Mouse (Mus musculus): ENCODE data around the gene 9030612E09Rik. TPM values are rescaled to one million over a fixed set of nuclear protein-coding genes. Genes with fewer than 3 reads are reported as not detected.
A peak's percentile ranks its signal among the peaks of the same experiment; 100 is the strongest.

Gene 9030612E09Rik
- polyA plus RNA-seq, 2 experiments, result 1.1 to 1.9 TPM

DNA sequence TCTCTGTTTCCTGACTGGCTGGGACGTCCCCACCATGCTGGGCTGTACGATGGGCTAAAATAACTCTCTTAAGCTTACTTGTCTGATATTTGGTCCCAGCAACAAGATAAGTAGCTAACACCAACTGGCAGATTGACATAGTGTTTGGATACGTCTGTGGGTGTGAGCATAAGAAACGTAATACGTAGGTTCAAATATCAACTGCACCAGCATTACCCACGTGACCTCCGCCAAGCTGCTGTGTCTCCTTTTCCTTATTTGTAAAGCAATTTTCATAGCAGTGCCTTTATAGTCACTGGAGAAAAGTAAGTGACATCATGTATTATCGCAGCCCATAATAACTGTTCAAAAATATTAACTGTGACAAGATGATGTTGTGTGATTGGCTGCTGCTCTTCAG is 21.9 kb upstream of the 9030612E09Rik start:
- H3K27me3 ChIP-seq (ENCODE audit: control insufficient read depth, insufficient read depth, low read length), result no peaks in the 10 kb centered on the region
- H3K4me2 ChIP-seq (replicated peaks; ENCODE audit: low read depth, low read length, severe bottlenecking), result no peak overlapping the region
- no peak overlapping the region for H3K4me3 ChIP-seq (replicated peaks; ENCODE audit: low read length)
- 0 out of 2 replicates have a peak, but pooled peaks cover 13% of the 10 kb centered on the region for H3K36me3 ChIP-seq (ENCODE audit: control insufficient read depth, insufficient read depth, low read length)
- no peak for TF ChIP-seq POLR2A (IDR thresholded peaks at IDR 0.05; ENCODE audit: borderline replicate concordance, extremely low read depth, insufficient read depth, insufficient read length)
- H3K4me1 ChIP-seq (ENCODE audit: control insufficient read depth, insufficient read depth, low read length), result peaks cover 14% of the 10 kb centered on the region
- 85% methylated on average over 8 of the region's 8 CpGs for whole genome bisulfite sequencing
- DNase-seq (ENCODE audit: low spot score) (peak; percentile 3), ATAC-seq (ENCODE audit: low FRiP score, low read depth) (no peak)
- H3K27ac ChIP-seq (replicated peaks; ENCODE audit: low read depth, low read length), result no peak overlapping the region
- H3K9me3 ChIP-seq (ENCODE audit: control insufficient read depth, low read length), result no peaks in the 10 kb centered on the region
- H3K9ac ChIP-seq (ENCODE audit: low read depth, low read length, severe bottlenecking), result no peak overlapping the region

- peak overlapping the region; percentile 1; the same call in 1 of the 2 replicates for H3K9ac ChIP-seq (ENCODE audit: low read depth, low read length, severe bottlenecking)
- H3K4me3 ChIP-seq (replicated peaks; ENCODE audit: low read length), result no peak overlapping the region
- WGBS, result 20% methylated on average over 12 of the region's 12 CpGs
- H3K4me1 ChIP-seq (ENCODE audit: control insufficient read depth, insufficient read depth, low read length), result peaks cover 14% of the 10 kb centered on the region
- H3K27me3 ChIP-seq (ENCODE audit: control insufficient read depth, insufficient read depth, low read length), result no peaks in the 10 kb centered on the region
- H3K4me2 ChIP-seq (replicated peaks; ENCODE audit: low read depth, low read length, severe bottlenecking), result no peak overlapping the region
- ATAC-seq (ENCODE audit: low FRiP score, low read depth), result peak; percentile 88
- H3K36me3 ChIP-seq (ENCODE audit: control insufficient read depth, insufficient read depth, low read length), result peaks cover 3% of the 10 kb centered on the region; the same call in 1 of the 2 replicates
- peak overlapping the region; percentile 45; the same call in 1 of the 2 replicates for H3K27ac ChIP-seq (replicated peaks; ENCODE audit: low read depth, low read length)
- TF ChIP-seq POLR2A (IDR thresholded peaks at IDR 0.05; ENCODE audit: borderline replicate concordance, extremely low read depth, insufficient read depth, insufficient read length), result no peak
- peak; percentile 76 for DNase-seq (ENCODE audit: low spot score)
- no peaks in the 10 kb centered on the region for H3K9me3 ChIP-seq (ENCODE audit: control insufficient read depth, low read length)
These were observed 19.4 kb upstream of the 9030612E09Rik start for GRCm38 (mm10) chr10:43155046-43155560.

- Histone ChIP-seq H3K9ac (ENCODE audit: low read depth, low read length, severe bottlenecking) (no peak overlapping the region), H3K4me3 (replicated peaks; ENCODE audit: low read length) (no peak overlapping the region), H3K27ac (replicated peaks; ENCODE audit: low read depth, low read length) (no peak overlapping the region), H3K4me1 (ENCODE audit: control insufficient read depth, insufficient read depth, low read length) (peaks cover 9% of the 10 kb centered on the region), H3K4me2 (replicated peaks; ENCODE audit: low read depth, low read length, severe bottlenecking) (no peak overlapping the region), H3K27me3 (ENCODE audit: control insufficient read depth, insufficient read depth, low read length) (no peaks in the 10 kb centered on the region), H3K36me3 (ENCODE audit: control insufficient read depth, insufficient read depth, low read length) (peaks cover 3% of the 10 kb centered on the region; the same call in 1 of the 2 replicates), H3K9me3 (ENCODE audit: control insufficient read depth, low read length) (peaks cover 4% of the 10 kb centered on the region; the same call in 1 of the 2 replicates)
- no peak for ATAC-seq (ENCODE audit: low FRiP score, low read depth)
- WGBS, result 76% methylated on average over 5 of the region's 5 CpGs
- TF ChIP-seq POLR2A (IDR thresholded peaks at IDR 0.05; ENCODE audit: borderline replicate concordance, extremely low read depth, insufficient read depth, insufficient read length), result no peak
- DNase-seq (ENCODE audit: low spot score), result no peak
These were observed 15.6 kb upstream of the 9030612E09Rik start for GRCm38 (mm10) chr10:43158917-43159316.

DNA sequence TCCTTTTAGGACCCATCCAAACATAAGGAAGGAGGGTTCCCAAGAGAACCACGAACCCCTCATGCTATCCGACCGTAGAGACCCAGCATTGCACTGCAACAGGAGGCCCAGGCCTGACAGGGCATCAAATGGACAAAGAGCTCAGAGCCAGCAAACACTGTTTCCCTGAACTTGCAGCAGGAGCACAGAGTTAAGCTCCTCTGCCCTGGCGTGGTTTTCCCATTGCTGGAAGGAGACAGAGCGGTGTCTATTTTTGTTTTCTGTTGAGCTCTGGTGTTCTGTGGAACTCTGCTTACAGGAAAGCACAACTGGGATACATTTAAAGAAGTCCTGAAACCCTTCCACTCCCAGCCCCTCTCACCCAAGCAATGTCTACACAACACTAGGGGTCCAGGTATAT is 15.2 kb upstream of the 9030612E09Rik start:
- Histone ChIP-seq H3K9ac (ENCODE audit: low read depth, low read length, severe bottlenecking) (no peak overlapping the region), H3K4me3 (replicated peaks; ENCODE audit: low read length) (no peak overlapping the region), H3K4me2 (replicated peaks; ENCODE audit: low read depth, low read length, severe bottlenecking) (no peak overlapping the region), H3K27me3 (ENCODE audit: control insufficient read depth, insufficient read depth, low read length) (no peaks in the 10 kb centered on the region), H3K4me1 (ENCODE audit: control insufficient read depth, insufficient read depth, low read length) (peaks cover 9% of the 10 kb centered on the region), H3K27ac (replicated peaks; ENCODE audit: low read depth, low read length) (no peak overlapping the region), H3K36me3 (ENCODE audit: control insufficient read depth, insufficient read depth, low read length) (peaks cover 3% of the 10 kb centered on the region; the same call in 1 of the 2 replicates), H3K9me3 (ENCODE audit: control insufficient read depth, low read length) (peaks cover 4% of the 10 kb centered on the region; the same call in 1 of the 2 replicates)
- no peak for TF ChIP-seq POLR2A (IDR thresholded peaks at IDR 0.05; ENCODE audit: borderline replicate concordance, extremely low read depth, insufficient read depth, insufficient read length)
- DNase-seq (ENCODE audit: low spot score) (no peak), ATAC-seq (ENCODE audit: low FRiP score, low read depth) (no peak)
- WGBS, result 72% methylated on average over 5 of the region's 5 CpGs

GRCm38 (mm10) chr10:43162318-43162717 is 12.2 kb upstream of the 9030612E09Rik start:
- TF ChIP-seq POLR2A (IDR thresholded peaks at IDR 0.05; ENCODE audit: borderline replicate concordance, extremely low read depth, insufficient read depth, insufficient read length), result no peak
- Histone ChIP-seq H3K9ac (ENCODE audit: low read depth, low read length, severe bottlenecking) (no peak overlapping the region), H3K36me3 (ENCODE audit: control insufficient read depth, insufficient read depth, low read length) (no peaks in the 10 kb centered on the region; the same call in 1 of the 2 replicates), H3K4me2 (replicated peaks; ENCODE audit: low read depth, low read length, severe bottlenecking) (no peak overlapping the region), H3K4me3 (replicated peaks; ENCODE audit: low read length) (no peak overlapping the region), H3K9me3 (ENCODE audit: control insufficient read depth, low read length) (peaks cover 7% of the 10 kb centered on the region; the same call in 1 of the 2 replicates), H3K27ac (replicated peaks; ENCODE audit: low read depth, low read length) (no peak overlapping the region), H3K4me1 (ENCODE audit: control insufficient read depth, insufficient read depth, low read length) (no peaks in the 10 kb centered on the region), H3K27me3 (ENCODE audit: control insufficient read depth, insufficient read depth, low read length) (no peaks in the 10 kb centered on the region)
- WGBS, result 76% methylated on average over 12 of the region's 12 CpGs
- DNase-seq (ENCODE audit: low spot score) (no peak), ATAC-seq (ENCODE audit: low FRiP score, low read depth) (no peak)

Data from limb, embryonic 14.5 days (tissue).